Mouse (Mus musculus): ENCODE results near the gene U2af1l4. TPM values are rescaled to one million over a fixed set of nuclear protein-coding genes. Genes with fewer than 3 reads are reported as not detected.

Gene U2af1l4
- total RNA-seq, 1 experiment = 56.9 TPM

- Histone ChIP-seq H3K27ac (ENCODE audit: insufficient read depth, low read depth, low read length, poor library complexity, severe bottlenecking) (no peak overlapping the region), H3K4me1 (ENCODE audit: control insufficient read depth in 2 of 2, insufficient read depth in 2 of 2, low read length in 2 of 2, poor library complexity in 1 of 2) (peaks cover 0 to 17% of the 10 kb centered on the region in 2 experiments; a peak in 2 of 4 replicates), H3K36me3 (ENCODE audit: control insufficient read depth, insufficient read depth, low read length, poor library complexity, severe bottlenecking) (no peaks in the 10 kb centered on the region), H3K9me3 (ENCODE audit: control insufficient read depth, insufficient read depth, low read depth, low read length) (no peaks in the 10 kb centered on the region), H3K4me3 (ENCODE audit: insufficient read depth in 1 of 2, low read depth in 1 of 2, low read length in 2 of 2, poor library complexity in 1 of 2, severe bottlenecking in 1 of 2) (no peak overlapping the region), H3K9ac (ENCODE audit: insufficient read depth, low read depth, low read length, poor library complexity, severe bottlenecking) (no peak overlapping the region)
- in situ Hi-C loops (cut with MboI; ENCODE audit: low sequenced_read_pairs in 2 of 2, unreplicated experiment in 2 of 2) = no loop called here
- no peak for TF ChIP-seq CHD2 (IDR thresholded peaks at IDR 0.05; ENCODE audit: low read depth, low read length)
- DNase-seq (ENCODE audit: low read depth, low spot score) = no peak
Observed at GRCm38 (mm10) chr7:30610043-30610442, 46.9 kb downstream of the U2af1l4 start.

- Histone ChIP-seq H3K9ac (ENCODE audit: insufficient read depth, low read depth, low read length, poor library complexity, severe bottlenecking) (no peak within 1 kb of the TSS), H3K4me1 (ENCODE audit: control insufficient read depth in 2 of 2, insufficient read depth in 2 of 2, low read length in 2 of 2, poor library complexity in 1 of 2) (peaks cover 0 to 15% of the 10 kb centered on the region in 2 experiments; a peak in 1 of 4 replicates), H3K4me3 (ENCODE audit: insufficient read depth in 1 of 2, low read depth in 1 of 2, low read length in 2 of 2, poor library complexity in 1 of 2, severe bottlenecking in 1 of 2) (no peak within 1 kb of the TSS), H3K36me3 (ENCODE audit: control insufficient read depth, insufficient read depth, low read length, poor library complexity, severe bottlenecking) (peaks cover 12% of the 10 kb centered on the region), H3K27ac (ENCODE audit: insufficient read depth, low read depth, low read length, poor library complexity, severe bottlenecking) (no peak within 1 kb of the TSS), H3K9me3 (ENCODE audit: control insufficient read depth, insufficient read depth, low read depth, low read length) (no peaks in the 10 kb centered on the region)
- DNase-seq (ENCODE audit: low read depth, low spot score) = no peak
- TF ChIP-seq MAFK (IDR thresholded peaks at IDR 0.05; ENCODE audit: insufficient read depth, low read depth, low read length) (no peak), ZNF384 (IDR thresholded peaks at IDR 0.05; ENCODE audit: low read depth, low read length) (no peak), HCFC1 (IDR thresholded peaks at IDR 0.05; ENCODE audit: borderline replicate concordance, insufficient read depth, low read length) (no peak), ZC3H11A (IDR thresholded peaks at IDR 0.05; ENCODE audit: borderline replicate concordance, low read depth, low read length) (no peak), CHD2 (IDR thresholded peaks at IDR 0.05; ENCODE audit: low read depth, low read length) (no peak)
- in situ Hi-C loops (cut with MboI; ENCODE audit: low sequenced_read_pairs in 2 of 2, unreplicated experiment in 2 of 2) = no loop called here
Observed at GRCm38 (mm10) chr7:30612654-30613402, 49.7 kb downstream of the U2af1l4 start, which contains the start of gene Upk1a. Gene Upk1a, minus strand, starts transcription at chr7:30612847.

- in situ Hi-C loops (cut with MboI; ENCODE audit: low sequenced_read_pairs in 2 of 2, unreplicated experiment in 2 of 2) = no loop called here
- Histone ChIP-seq H3K9ac (ENCODE audit: insufficient read depth, low read depth, low read length, poor library complexity, severe bottlenecking) (no peak overlapping the region), H3K9me3 (ENCODE audit: control insufficient read depth, insufficient read depth, low read depth, low read length) (no peaks in the 10 kb centered on the region), H3K4me1 (ENCODE audit: control insufficient read depth in 2 of 2, insufficient read depth in 2 of 2, low read length in 2 of 2, poor library complexity in 1 of 2) (peaks cover 0 to 10% of the 10 kb centered on the region in 2 experiments; a peak in 1 of 4 replicates), H3K4me3 (ENCODE audit: insufficient read depth in 1 of 2, low read depth in 1 of 2, low read length in 2 of 2, poor library complexity in 1 of 2, severe bottlenecking in 1 of 2) (no peak overlapping the region), H3K27ac (ENCODE audit: insufficient read depth, low read depth, low read length, poor library complexity, severe bottlenecking) (no peak overlapping the region), H3K36me3 (ENCODE audit: control insufficient read depth, insufficient read depth, low read length, poor library complexity, severe bottlenecking) (peaks cover 18% of the 10 kb centered on the region)
- TF ChIP-seq HCFC1 (IDR thresholded peaks at IDR 0.05; ENCODE audit: borderline replicate concordance, insufficient read depth, low read length) (0 out of 2 replicates have a peak, but pooled peaks have one; percentile 44), ZC3H11A (IDR thresholded peaks at IDR 0.05; ENCODE audit: borderline replicate concordance, low read depth, low read length) (0 out of 2 replicates have a peak, but pooled peaks have one; percentile 4), MAFK (IDR thresholded peaks at IDR 0.05; ENCODE audit: insufficient read depth, low read depth, low read length) (no peak), ZNF384 (IDR thresholded peaks at IDR 0.05; ENCODE audit: low read depth, low read length) (peak; percentile 96), CHD2 (IDR thresholded peaks at IDR 0.05; ENCODE audit: low read depth, low read length) (no peak)
- no peak for DNase-seq (ENCODE audit: low read depth, low spot score)
Observed at GRCm38 (mm10) chr7:30613529-30614112, 50.5 kb downstream of the U2af1l4 start.

- no peak for DNase-seq (ENCODE audit: low read depth, low spot score)
- no peak overlapping the region for H3K27ac ChIP-seq (ENCODE audit: insufficient read depth, low read depth, low read length, poor library complexity, severe bottlenecking)
- no peaks in the 10 kb centered on the region for H3K9me3 ChIP-seq (ENCODE audit: control insufficient read depth, insufficient read depth, low read depth, low read length)
- no peak overlapping the region for H3K4me3 ChIP-seq (ENCODE audit: insufficient read depth in 1 of 2, low read depth in 1 of 2, low read length in 2 of 2, poor library complexity in 1 of 2, severe bottlenecking in 1 of 2)
- TF ChIP-seq CHD2 (IDR thresholded peaks at IDR 0.05; ENCODE audit: low read depth, low read length) (no peak), ZNF384 (IDR thresholded peaks at IDR 0.05; ENCODE audit: low read depth, low read length) (no peak)
- H3K9ac ChIP-seq (ENCODE audit: insufficient read depth, low read depth, low read length, poor library complexity, severe bottlenecking) = no peak overlapping the region
- in situ Hi-C loops (cut with MboI; ENCODE audit: low sequenced_read_pairs in 2 of 2, unreplicated experiment in 2 of 2) = no loop called here
- peaks cover 23% of the 10 kb centered on the region for H3K36me3 ChIP-seq (ENCODE audit: control insufficient read depth, insufficient read depth, low read length, poor library complexity, severe bottlenecking)
- H3K4me1 ChIP-seq (ENCODE audit: control insufficient read depth in 2 of 2, insufficient read depth in 2 of 2, low read length in 2 of 2, poor library complexity in 1 of 2) = peaks cover 0 to 7% of the 10 kb centered on the region in 2 experiments; a peak in 1 of 4 replicates
Observed at GRCm38 (mm10) chr7:30614454-30614853, 51.4 kb downstream of the U2af1l4 start.

Other genes starting within 250 kb of the U2af1l4 start
- gene Syne4, start 248.5 kb upstream of the U2af1l4 start, total RNA-seq (2012; rRNA removed) = 14.5 and 25.5 TPM in 2 replicates
- 1.9 and 3.3 TPM in 2 replicates for gene E130208F15Rik, start 241.6 kb upstream of the U2af1l4 start, total RNA-seq (2012; rRNA removed)
- 6.6 and 8.5 TPM in 2 replicates for gene Sdhaf1, start 239.4 kb upstream of the U2af1l4 start, total RNA-seq (2012; rRNA removed)
- 2.6 and 4.4 TPM in 2 replicates for gene Lrfn3, start 200.5 kb upstream of the U2af1l4 start, total RNA-seq (2012; rRNA removed)
- gene Tyrobp, start 149.5 kb upstream of the U2af1l4 start, total RNA-seq (2012; rRNA removed) = not detected in 2 replicates
- not detected in 2 replicates for gene Hcst, start 143.4 kb upstream of the U2af1l4 start, total RNA-seq (2012; rRNA removed)
- gene Nfkbid, start 141.6 kb upstream of the U2af1l4 start, total RNA-seq (2012; rRNA removed) = 4.2 and 8.2 TPM in 2 replicates
- 36.9 and 63.7 TPM in 2 replicates for gene Aplp1, start 117.8 kb upstream of the U2af1l4 start, total RNA-seq (2012; rRNA removed)
- gene Kirrel2, start 105.6 kb upstream of the U2af1l4 start, total RNA-seq (2012; rRNA removed) = 10.7 and 29.8 TPM in 2 replicates
- gene Nphs1, start 105.0 kb upstream of the U2af1l4 start, total RNA-seq (2012; rRNA removed) = 45.7 and 72.5 TPM in 2 replicates
- gene Prodh2, start 69.7 kb upstream of the U2af1l4 start, total RNA-seq (2012; rRNA removed) = 0.80 and 0.90 TPM in 2 replicates
- gene Arhgap33, start 28.2 kb upstream of the U2af1l4 start, total RNA-seq (2012; rRNA removed) = 1.0 and 1.4 TPM in 2 replicates
- 1.6 and 4.1 TPM in 2 replicates for gene Hspb6, start 11.1 kb upstream of the U2af1l4 start, total RNA-seq (2012; rRNA removed)
- 6.8 and 10.8 TPM in 2 replicates for gene Proser3, start 11.0 kb upstream of the U2af1l4 start, total RNA-seq (2012; rRNA removed)
- 12.4 and 15.8 TPM in 2 replicates for gene Lin37, start 3.5 kb upstream of the U2af1l4 start, total RNA-seq (2012; rRNA removed)
- 4.1 and 6.8 TPM in 2 replicates for gene Gm49396, start within 50 bp of the U2af1l4 start, total RNA-seq (2012; rRNA removed)
- gene Psenen, start 326 bp downstream of the U2af1l4 start, total RNA-seq (2012; rRNA removed) = 64.9 and 65.3 TPM in 2 replicates
- 1.3 and 3.3 TPM in 2 replicates for gene Igflr1, start 2.1 kb downstream of the U2af1l4 start, total RNA-seq (2012; rRNA removed)
- 73.7 and 98.6 TPM in 2 replicates for gene Kmt2b, start 25.4 kb downstream of the U2af1l4 start, total RNA-seq (2012; rRNA removed)
- gene Zbtb32, start 35.6 kb downstream of the U2af1l4 start, total RNA-seq (2012; rRNA removed) = 20.8 and 24.6 TPM in 2 replicates
- gene Upk1a, start 49.5 kb downstream of the U2af1l4 start, total RNA-seq (2012; rRNA removed) = 1.8 and 2.5 TPM in 2 replicates
- gene Cox6b1, start 62.9 kb downstream of the U2af1l4 start, total RNA-seq (2012; rRNA removed) = 478 and 576 TPM in 2 replicates
- gene Etv2, start 72.6 kb downstream of the U2af1l4 start, total RNA-seq (2012; rRNA removed) = 1.5 and 2.1 TPM in 2 replicates
- gene Rbm42, start 87.0 kb downstream of the U2af1l4 start, total RNA-seq (2012; rRNA removed) = 66.5 and 86.0 TPM in 2 replicates
- gene Haus5, start 101.7 kb downstream of the U2af1l4 start, total RNA-seq (2012; rRNA removed) = 25.1 and 41.4 TPM in 2 replicates
- gene Pmis2, start 108.3 kb downstream of the U2af1l4 start, total RNA-seq (2012; rRNA removed) = 0.36 and 0.37 TPM in 2 replicates
- 1.1 and 2.4 TPM in 2 replicates for gene 2200002J24Rik, start 135.6 kb downstream of the U2af1l4 start, total RNA-seq (2012; rRNA removed)
- gene Atp4a, start 148.9 kb downstream of the U2af1l4 start, total RNA-seq (2012; rRNA removed) = 1.4 and 5.0 TPM in 2 replicates
- gene Tmem147, start 166.2 kb downstream of the U2af1l4 start, total RNA-seq (2012; rRNA removed) = 137 and 155 TPM in 2 replicates
- gene Gapdhs, start 180.4 kb downstream of the U2af1l4 start, total RNA-seq (2012; rRNA removed) = not detected in 2 replicates
- gene Sbsn, start 188.2 kb downstream of the U2af1l4 start, total RNA-seq (2012; rRNA removed) = 9.8 and 20.8 TPM in 2 replicates
- gene Dmkn, start 200.5 kb downstream of the U2af1l4 start, total RNA-seq (2012; rRNA removed) = 1.9 and 4.9 TPM in 2 replicates
- gene Krtdap, start 224.6 kb downstream of the U2af1l4 start, total RNA-seq (2012; rRNA removed) = 3.2 and 4.9 TPM in 2 replicates

All from ES-E14 (cell line).